Mouse (Mus musculus): ENCODE measurements around the gene Spata2. TPM values are rescaled to one million over a fixed set of nuclear protein-coding genes. Genes with fewer than 3 reads are reported as not detected.
A peak's percentile ranks its signal among the peaks of the same experiment; 100 is the strongest.

The Spata2 gene
- polyA plus RNA-seq, 1 experiment from 2014 or later = 22.1 TPM

GRCm38 (mm10) chr2:167449331-167450275 is 43.1 kb downstream of the Spata2 start:
- Histone ChIP-seq H3K4me3 (ENCODE audit: low read depth, low read length) (no peak overlapping the region), H3K27me3 (replicated peaks; ENCODE audit: control insufficient read depth, insufficient read depth, low read length) (no peaks in the 10 kb centered on the region), H3K4me1 (ENCODE audit: control insufficient read depth, insufficient read depth, low read length) (no peaks in the 10 kb centered on the region), H3K27ac (ENCODE audit: low read depth, low read length) (no peak overlapping the region), H3K36me3 (ENCODE audit: control insufficient read depth, insufficient read depth, low read length) (peaks cover 73% of the 10 kb centered on the region), H3K4me2 (ENCODE audit: low read length) (no peak overlapping the region), H3K9ac (ENCODE audit: low read length) (no peak overlapping the region), H3K9me3 (replicated peaks; ENCODE audit: control insufficient read depth, low read length) (no peaks in the 10 kb centered on the region)
- WGBS = 90% methylated on average over 21 of the region's 21 CpGs
- no peak for ATAC-seq
- DNase-seq (ENCODE audit: low spot score) = no peak

GRCm38 (mm10) chr2:167447629-167448028 is 45.1 kb downstream of the Spata2 start:
- no peak for ATAC-seq
- H3K4me1 ChIP-seq (ENCODE audit: control insufficient read depth, insufficient read depth, low read length) = no peaks in the 10 kb centered on the region
- H3K27me3 ChIP-seq (replicated peaks; ENCODE audit: control insufficient read depth, insufficient read depth, low read length) = no peaks in the 10 kb centered on the region
- no peak overlapping the region for H3K4me3 ChIP-seq (ENCODE audit: low read depth, low read length)
- H3K27ac ChIP-seq (ENCODE audit: low read depth, low read length) = no peak overlapping the region
- H3K9me3 ChIP-seq (replicated peaks; ENCODE audit: control insufficient read depth, low read length) = no peaks in the 10 kb centered on the region
- no peak overlapping the region for H3K4me2 ChIP-seq (ENCODE audit: low read length)
- DNase-seq (ENCODE audit: low spot score) = no peak
- peaks cover 67% of the 10 kb centered on the region for H3K36me3 ChIP-seq (ENCODE audit: control insufficient read depth, insufficient read depth, low read length)
- H3K9ac ChIP-seq (ENCODE audit: low read length) = no peak overlapping the region
- 89% methylated on average over 8 of the region's 8 CpGs for WGBS

GRCm38 (mm10) chr2:167447207-167447606 is 45.5 kb downstream of the Spata2 start:
- Histone ChIP-seq H3K27ac (ENCODE audit: low read depth, low read length) (no peak overlapping the region), H3K36me3 (ENCODE audit: control insufficient read depth, insufficient read depth, low read length) (peaks cover 68% of the 10 kb centered on the region), H3K4me3 (ENCODE audit: low read depth, low read length) (no peak overlapping the region), H3K9me3 (replicated peaks; ENCODE audit: control insufficient read depth, low read length) (no peaks in the 10 kb centered on the region), H3K4me1 (ENCODE audit: control insufficient read depth, insufficient read depth, low read length) (no peaks in the 10 kb centered on the region), H3K9ac (ENCODE audit: low read length) (no peak overlapping the region), H3K4me2 (ENCODE audit: low read length) (no peak overlapping the region), H3K27me3 (replicated peaks; ENCODE audit: control insufficient read depth, insufficient read depth, low read length) (no peaks in the 10 kb centered on the region)
- 95% methylated on average over 7 of the region's 7 CpGs for WGBS
- no peak for ATAC-seq
- no peak for DNase-seq (ENCODE audit: low spot score)

DNA sequence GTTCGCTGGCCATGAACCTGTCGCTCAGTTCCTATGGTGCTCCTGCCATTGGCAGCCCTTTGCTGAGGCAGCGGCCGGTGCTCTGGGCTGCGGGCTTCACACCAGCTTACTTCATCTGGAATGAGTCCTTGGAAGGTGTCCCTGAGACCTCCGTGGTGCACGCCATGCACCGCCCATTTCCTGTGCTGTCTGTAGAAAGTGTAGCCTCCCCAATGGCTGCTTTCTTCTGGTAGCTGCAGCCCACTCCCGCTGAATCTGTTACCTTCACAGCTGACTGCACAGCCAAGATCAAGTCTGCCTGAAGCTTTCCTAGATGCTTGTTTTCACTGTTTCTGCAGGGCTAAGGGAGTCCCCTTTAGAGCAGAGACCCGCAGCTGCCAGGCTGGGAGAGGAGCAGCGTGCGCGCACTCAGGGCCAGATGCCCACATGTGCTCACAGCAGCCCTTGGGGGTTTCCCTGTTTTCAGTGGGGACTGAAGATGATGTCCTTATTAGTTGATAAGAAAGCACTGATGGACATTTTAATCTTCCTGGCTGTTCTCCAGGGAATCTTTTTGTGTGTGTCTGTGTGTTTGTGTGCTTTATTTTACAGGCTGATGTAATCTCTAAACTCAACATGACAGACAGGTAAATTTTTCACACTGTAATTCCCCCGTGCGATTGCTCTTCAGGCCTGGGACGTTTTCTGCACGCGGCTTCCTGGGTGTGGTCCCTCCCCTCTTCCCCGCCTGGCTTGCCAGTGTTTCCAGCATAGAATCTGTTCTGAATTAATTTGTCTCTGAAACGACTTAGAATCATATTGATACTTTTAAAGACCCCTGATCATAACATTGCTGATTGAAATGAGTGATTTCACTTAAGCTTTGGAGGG is 46.5 kb downstream of the Spata2 start:
- H3K27ac ChIP-seq (ENCODE audit: low read depth, low read length) = no peak overlapping the region
- H3K36me3 ChIP-seq (ENCODE audit: control insufficient read depth, insufficient read depth, low read length) = peaks cover 69% of the 10 kb centered on the region
- no peaks in the 10 kb centered on the region for H3K27me3 ChIP-seq (replicated peaks; ENCODE audit: control insufficient read depth, insufficient read depth, low read length)
- no peak overlapping the region for H3K9ac ChIP-seq (ENCODE audit: low read length)
- DNase-seq (ENCODE audit: low spot score) (no peak), ATAC-seq (no peak)
- H3K4me2 ChIP-seq (ENCODE audit: low read length) = no peak overlapping the region
- H3K4me3 ChIP-seq (ENCODE audit: low read depth, low read length) = no peak overlapping the region
- 86% methylated on average over 20 of the region's 20 CpGs for WGBS
- H3K9me3 ChIP-seq (replicated peaks; ENCODE audit: control insufficient read depth, low read length) = no peaks in the 10 kb centered on the region
- no peaks in the 10 kb centered on the region for H3K4me1 ChIP-seq (ENCODE audit: control insufficient read depth, insufficient read depth, low read length)

DNA sequence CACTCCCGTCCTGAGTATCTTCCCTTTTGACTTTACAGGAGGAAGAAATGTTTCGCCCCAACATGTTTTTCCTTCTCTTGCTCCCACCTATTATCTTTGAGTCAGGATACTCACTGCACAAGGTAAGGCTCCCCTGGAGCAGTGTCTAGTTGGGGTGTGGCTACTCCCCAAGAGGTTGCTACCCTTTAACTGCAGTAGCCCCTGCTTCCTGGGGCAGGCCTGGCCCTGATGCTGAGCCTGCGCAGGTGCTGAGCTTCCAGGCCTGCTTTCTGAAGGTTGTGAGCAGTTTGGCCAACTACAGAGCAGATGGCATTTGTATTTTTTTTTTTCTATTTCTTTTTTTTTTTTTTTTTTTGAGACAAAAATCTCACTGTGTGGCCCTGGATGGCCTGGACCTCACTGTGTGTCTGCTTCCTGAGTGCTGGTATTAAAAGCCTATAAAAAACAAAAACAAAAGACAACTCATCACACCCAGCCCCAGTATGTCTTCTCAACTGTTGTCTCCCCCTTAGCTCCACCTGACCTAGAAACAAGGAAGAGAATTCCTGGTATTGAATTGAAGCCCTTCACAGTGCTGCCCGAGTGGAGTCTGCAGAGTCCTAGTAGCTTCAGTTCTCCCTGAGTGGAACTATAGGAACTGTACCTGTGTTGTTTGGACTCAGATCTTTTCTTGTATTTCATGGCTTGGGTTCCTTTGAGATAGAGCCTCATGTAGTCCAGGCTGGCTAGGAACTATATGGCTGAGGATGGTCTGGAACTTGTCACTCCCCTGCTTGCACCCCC is 49.1 kb downstream of the Spata2 start:
- no peak for ATAC-seq
- H3K9ac ChIP-seq (ENCODE audit: low read length) = no peak overlapping the region
- H3K4me2 ChIP-seq (ENCODE audit: low read length) = no peak overlapping the region
- no peaks in the 10 kb centered on the region for H3K27me3 ChIP-seq (replicated peaks; ENCODE audit: control insufficient read depth, insufficient read depth, low read length)
- H3K36me3 ChIP-seq (ENCODE audit: control insufficient read depth, insufficient read depth, low read length) = peaks cover 62% of the 10 kb centered on the region
- H3K4me3 ChIP-seq (ENCODE audit: low read depth, low read length) = no peak overlapping the region
- no peaks in the 10 kb centered on the region for H3K9me3 ChIP-seq (replicated peaks; ENCODE audit: control insufficient read depth, low read length)
- H3K27ac ChIP-seq (ENCODE audit: low read depth, low read length) = no peak overlapping the region
- H3K4me1 ChIP-seq (ENCODE audit: control insufficient read depth, insufficient read depth, low read length) = no peaks in the 10 kb centered on the region
- no peak for DNase-seq (ENCODE audit: low spot score)
- 94% methylated on average over 4 of the region's 4 CpGs for WGBS

GRCm38 (mm10) chr2:167439422-167439821 is 53.3 kb downstream of the Spata2 start:
- Histone ChIP-seq H3K4me1 (ENCODE audit: control insufficient read depth, insufficient read depth, low read length) (no peaks in the 10 kb centered on the region), H3K27ac (ENCODE audit: low read depth, low read length) (no peak overlapping the region), H3K36me3 (ENCODE audit: control insufficient read depth, insufficient read depth, low read length) (peaks cover 54% of the 10 kb centered on the region), H3K9me3 (replicated peaks; ENCODE audit: control insufficient read depth, low read length) (no peaks in the 10 kb centered on the region), H3K4me3 (ENCODE audit: low read depth, low read length) (no peak overlapping the region), H3K27me3 (replicated peaks; ENCODE audit: control insufficient read depth, insufficient read depth, low read length) (no peaks in the 10 kb centered on the region), H3K9ac (ENCODE audit: low read length) (no peak overlapping the region), H3K4me2 (ENCODE audit: low read length) (no peak overlapping the region)
- WGBS = 97% methylated on average over 3 of the region's 3 CpGs
- ATAC-seq = no peak
- DNase-seq (ENCODE audit: low spot score) = no peak

- H3K4me3 ChIP-seq (ENCODE audit: low read depth, low read length) = no peak overlapping the region
- no peak overlapping the region for H3K4me2 ChIP-seq (ENCODE audit: low read length)
- H3K9ac ChIP-seq (ENCODE audit: low read length) = no peak overlapping the region
- peaks cover 51% of the 10 kb centered on the region for H3K36me3 ChIP-seq (ENCODE audit: control insufficient read depth, insufficient read depth, low read length)
- no peaks in the 10 kb centered on the region for H3K27me3 ChIP-seq (replicated peaks; ENCODE audit: control insufficient read depth, insufficient read depth, low read length)
- ATAC-seq (no peak), DNase-seq (ENCODE audit: low spot score) (peak; percentile 20)
- no peaks in the 10 kb centered on the region for H3K9me3 ChIP-seq (replicated peaks; ENCODE audit: control insufficient read depth, low read length)
- H3K4me1 ChIP-seq (ENCODE audit: control insufficient read depth, insufficient read depth, low read length) = no peaks in the 10 kb centered on the region
- H3K27ac ChIP-seq (ENCODE audit: low read depth, low read length) = no peak overlapping the region
- WGBS = 90% methylated on average over 5 of the region's 5 CpGs
Measured at GRCm38 (mm10) chr2:167436371-167436770, 56.3 kb downstream of the Spata2 start.

- no peak overlapping the region for H3K4me2 ChIP-seq (ENCODE audit: low read length)
- peaks cover 44% of the 10 kb centered on the region for H3K36me3 ChIP-seq (ENCODE audit: control insufficient read depth, insufficient read depth, low read length)
- no peaks in the 10 kb centered on the region for H3K27me3 ChIP-seq (replicated peaks; ENCODE audit: control insufficient read depth, insufficient read depth, low read length)
- H3K27ac ChIP-seq (ENCODE audit: low read depth, low read length) = no peak overlapping the region
- DNase-seq (ENCODE audit: low spot score) (no peak), ATAC-seq (no peak)
- H3K4me1 ChIP-seq (ENCODE audit: control insufficient read depth, insufficient read depth, low read length) = no peaks in the 10 kb centered on the region
- H3K9me3 ChIP-seq (replicated peaks; ENCODE audit: control insufficient read depth, low read length) = no peaks in the 10 kb centered on the region
- no peak overlapping the region for H3K4me3 ChIP-seq (ENCODE audit: low read depth, low read length)
- no peak overlapping the region for H3K9ac ChIP-seq (ENCODE audit: low read length)
- 98% methylated on average over 2 of the region's 2 CpGs for WGBS
Measured at GRCm38 (mm10) chr2:167435631-167436030, 57.1 kb downstream of the Spata2 start.
